In genomic region chr8:70658897-70659603, GRCm38 (mm10) we compare ENCODE assay signal across 1 mouse cellular context.
TF ChIP-seq lines count a peak whose summit lies in the region.

No protein-coding gene starts in this region.

TF ChIP-seq in MEL, 35 proteins besides CTCF, POLR2A, EP300 and RAD21:
- TF ChIP-seq MXI1 (IDR thresholded peaks at IDR 0.05; ENCODE audit: low read depth, low read length) (0 out of 2 replicates have a peak, but pooled peaks have one; percentile 5), UBTF (IDR thresholded peaks at IDR 0.05; ENCODE audit: borderline replicate concordance, insufficient read depth, low read depth, low read length) (0 out of 2 replicates have a peak, but pooled peaks have one; percentile 78), ELF1 (IDR thresholded peaks at IDR 0.05; ENCODE audit: low read depth, low read length) (no peak)
